Mouse (Mus musculus) myocyte (in vitro differentiated cells): ENCODE measurements around the gene Gsdma. TPM values are rescaled to one million over a fixed set of nuclear protein-coding genes. Genes with fewer than 3 reads are reported as not detected.

Experiments used
- H3K27me3 ChIP-seq: one replicate; pipeline ENCODE4 v1.6.1; 2011; ENCODE audit not compliant: control insufficient read depth, insufficient read depth, insufficient read length
- H3K36me3 ChIP-seq: one replicate; pipeline ENCODE4 v1.6.1; 2011; ENCODE audit not compliant: control insufficient read depth, insufficient read depth
- H3K4me2 ChIP-seq: one replicate; pipeline ENCODE4 v1.6.1; 2011; ENCODE audit warnings: low read depth, control low read depth
- H3K4me3 ChIP-seq: one replicate; pipeline ENCODE4 v1.5.1; 2011; ENCODE audit warnings: mild to moderate bottlenecking, control low read depth, moderate library complexity
- H3K79me2 ChIP-seq: one replicate; pipeline ENCODE4 v1.6.1; 2011; ENCODE audit not compliant: control insufficient read depth, insufficient read depth
- H3ac ChIP-seq: one replicate; pipeline ENCODE4 v1.6.1; 2011; ENCODE audit not compliant: control insufficient read depth, insufficient read length
- CEBPB ChIP-seq: IDR thresholded peaks from 2 replicates; pipeline ENCODE4 v1.6.1; 2011; ENCODE audit warnings: mild to moderate bottlenecking, moderate library complexity; ENCODE audit not compliant: poor library complexity, insufficient read depth, severe bottlenecking
- E2F4 ChIP-seq: IDR thresholded peaks from one replicate; pipeline ENCODE4 v1.6.1; 2011; ENCODE audit warnings: mild to moderate bottlenecking, control low read depth, moderate library complexity; ENCODE audit not compliant: insufficient read depth
- MAX ChIP-seq: IDR thresholded peaks from one replicate; pipeline ENCODE4 v1.6.1; 2011; ENCODE audit warnings: low read depth, mild to moderate bottlenecking, control low read depth
- MYOD1 ChIP-seq, 3 experiments: IDR thresholded peaks; one replicate each; pipeline ENCODE4 v1.6.1; 2011; ENCODE audit warnings: control low read depth in 2 of 3, low read depth in 2 of 3, mild to moderate bottlenecking in 2 of 3, moderate library complexity in 1 of 3; ENCODE audit not compliant: insufficient read length in 2 of 3, control insufficient read depth in 1 of 3
- MYOG ChIP-seq, 3 experiments: IDR thresholded peaks; one replicate each; pipeline ENCODE4 v1.6.1; 2011; ENCODE audit warnings: control low read depth in 2 of 3, low read depth in 2 of 3, mild to moderate bottlenecking in 2 of 3; ENCODE audit not compliant: insufficient read length in 2 of 3, control insufficient read depth in 1 of 3, insufficient read depth in 1 of 3
- POLR2A ChIP-seq: IDR thresholded peaks from one replicate; pipeline ENCODE4 v1.6.1; 2011; ENCODE audit warnings: low read depth, mild to moderate bottlenecking, control low read depth, moderate library complexity; ENCODE audit not compliant: insufficient read length
- POLR2AphosphoS2 ChIP-seq: IDR thresholded peaks from one replicate; pipeline ENCODE4 v1.6.1; 2011; ENCODE audit warnings: low read depth, control low read depth; ENCODE audit not compliant: insufficient read length
- REST ChIP-seq: IDR thresholded peaks from one replicate; pipeline ENCODE4 v1.6.1; 2011; ENCODE audit warnings: mild to moderate bottlenecking, control low read depth, moderate library complexity; ENCODE audit not compliant: insufficient read depth, insufficient read length
- SRF ChIP-seq: IDR thresholded peaks from one replicate; pipeline ENCODE4 v1.6.1; 2011; ENCODE audit warnings: low read depth; ENCODE audit not compliant: control insufficient read depth, insufficient read length
- TCF12 ChIP-seq: IDR thresholded peaks from one replicate; pipeline ENCODE4 v1.6.1; 2011; ENCODE audit warnings: mild to moderate bottlenecking, control low read depth; ENCODE audit not compliant: poor library complexity, insufficient read depth, severe bottlenecking
- TCF3 ChIP-seq: IDR thresholded peaks from one replicate; pipeline ENCODE4 v1.6.1; 2011; ENCODE audit warnings: low read depth, control low read depth; ENCODE audit not compliant: insufficient read length
- USF1 ChIP-seq: IDR thresholded peaks from one replicate; pipeline ENCODE4 v1.6.1; 2011; ENCODE audit warnings: low read depth, mild to moderate bottlenecking, control low read depth, moderate library complexity
- polyA plus RNA-seq: library from polyadenylated mRNA; unstranded; fragments of >200 nt; fragmentation: generic; extraction: Trizol; gene quantifications from one replicate; pipeline ENCODE4 v1.2.1, GENCODE M21; 2012; ENCODE audit warnings: missing spikeins

The Gsdma gene
- polyA plus RNA-seq, 1 experiment = 0.04 TPM

DNA sequence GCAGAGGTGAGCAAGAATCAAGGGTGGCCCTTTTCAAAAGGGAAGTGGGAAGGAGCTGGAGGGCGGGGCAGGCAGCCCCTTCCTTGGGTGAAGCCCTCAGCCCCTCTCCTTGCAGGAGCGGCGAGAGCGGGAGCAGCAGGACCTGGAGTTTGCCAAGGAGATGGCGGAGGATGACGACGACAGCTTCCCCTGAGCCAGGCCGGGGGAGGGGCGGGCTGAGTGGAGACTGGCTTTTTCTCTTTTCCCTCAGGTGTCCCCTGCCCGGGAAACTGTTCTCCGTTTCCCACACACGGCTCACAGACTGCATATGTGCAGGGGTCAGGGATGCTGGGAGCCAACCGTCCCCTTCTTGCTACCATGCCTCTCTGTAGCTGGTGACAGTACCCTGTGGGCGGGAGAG is 31.3 kb downstream of the Gsdma start:
- TF ChIP-seq CEBPB (no peak), TCF3 (no peak), MYOD1 (IDR thresholded peaks at IDR 0.05; ENCODE audit: control insufficient read depth in 1 of 3, insufficient read length in 2 of 3, low read depth in 2 of 3) (no peak), USF1 (no peak), SRF (no peak), POLR2AphosphoS2 (no peak), TCF12 (no peak), E2F4 (no peak), MYOG (IDR thresholded peaks at IDR 0.05; ENCODE audit: control insufficient read depth in 1 of 3, insufficient read depth in 1 of 3, insufficient read length in 2 of 3, low read depth in 2 of 3) (no peak), MAX (no peak), POLR2A (no peak), REST (no peak)
- no peaks in the 10 kb centered on the region for H3K27me3 ChIP-seq

DNA sequence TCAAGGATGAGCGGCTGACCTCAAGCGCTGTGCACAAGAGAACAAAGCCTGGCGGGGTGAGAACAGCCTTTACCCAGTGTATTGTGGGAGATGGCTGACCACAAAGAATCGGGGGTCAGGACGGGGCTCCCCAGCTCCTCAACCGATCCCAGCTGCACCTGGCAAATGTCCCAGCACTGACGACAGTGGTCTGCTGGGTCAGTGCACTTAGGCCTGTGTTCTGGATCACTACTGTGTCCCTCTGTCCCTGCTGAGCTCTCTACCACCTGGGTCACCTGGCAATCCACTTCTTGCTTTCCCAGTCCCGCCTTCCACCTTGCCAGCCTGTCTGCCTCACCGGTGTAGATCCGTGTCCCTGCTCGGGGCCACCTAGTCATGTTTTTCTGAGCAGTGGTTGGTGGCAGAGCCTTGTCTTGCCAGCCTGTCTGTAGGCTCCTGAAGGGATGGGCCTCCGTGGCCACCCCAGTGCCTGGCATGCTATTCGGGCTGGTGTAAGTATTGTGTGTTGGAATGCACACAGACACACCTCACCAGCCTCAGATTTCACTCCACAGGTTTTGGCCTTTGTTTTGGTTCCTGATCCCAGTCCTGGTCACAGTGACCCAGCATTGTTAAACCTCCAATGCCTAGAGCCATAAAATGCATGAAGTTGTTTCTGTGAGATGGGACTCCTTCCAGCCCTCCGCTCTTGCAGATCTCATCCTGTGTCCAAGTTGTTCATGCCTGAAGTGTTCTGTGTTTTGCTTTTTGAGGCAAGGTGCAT is 32.5 kb downstream of the Gsdma start:
- H3K27me3 ChIP-seq = no peaks in the 10 kb centered on the region
- H3K4me2 ChIP-seq = no peak overlapping the region
- H3ac ChIP-seq = no peak overlapping the region
- no peak overlapping the region for H3K4me3 ChIP-seq
- peaks cover 18% of the 10 kb centered on the region for H3K36me3 ChIP-seq
- TF ChIP-seq POLR2AphosphoS2 = peak; percentile 11
- TF ChIP-seq MYOG (IDR thresholded peaks at IDR 0.05; ENCODE audit: control insufficient read depth in 1 of 3, insufficient read depth in 1 of 3, insufficient read length in 2 of 3, low read depth in 2 of 3) = no peak
- H3K79me2 ChIP-seq = no peaks in the 10 kb centered on the region

More for the DNA sequence above, 31.3 kb downstream of the Gsdma start:
- Histone ChIP-seq H3K79me2 (no peaks in the 10 kb centered on the region), H3ac (no peak overlapping the region), H3K36me3 (peaks cover 31% of the 10 kb centered on the region), H3K4me2 (no peak overlapping the region), H3K4me3 (no peak overlapping the region)

DNA sequence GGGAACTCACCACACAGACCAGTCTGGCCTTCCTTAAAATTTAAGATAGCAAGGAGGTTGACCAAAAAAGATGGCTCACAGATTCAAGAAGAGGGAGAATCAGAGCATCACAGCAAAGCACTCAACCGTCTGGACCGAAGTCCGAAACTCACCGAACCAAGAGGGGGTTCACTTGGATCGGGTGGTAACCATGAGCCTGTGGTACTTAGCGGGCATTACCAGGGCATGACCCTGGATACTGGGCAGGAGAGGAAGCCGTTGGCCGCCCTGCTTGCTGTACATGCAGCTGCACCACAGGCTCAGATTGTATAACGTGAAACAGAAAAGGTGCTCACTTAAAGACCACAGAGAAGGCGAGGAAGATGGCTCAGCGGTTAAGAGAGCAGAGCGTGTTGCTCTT is 33.1 kb downstream of the Gsdma start:
- Histone ChIP-seq H3K4me3 (no peak overlapping the region), H3K4me2 (no peak overlapping the region), H3K27me3 (no peaks in the 10 kb centered on the region), H3K79me2 (no peaks in the 10 kb centered on the region), H3K36me3 (peaks cover 17% of the 10 kb centered on the region), H3ac (no peak overlapping the region)
- TF ChIP-seq POLR2A = no peak
- no peak for TF ChIP-seq TCF12
- no peak for TF ChIP-seq TCF3
- no peak for TF ChIP-seq REST
- TF ChIP-seq USF1 = no peak
- TF ChIP-seq SRF = no peak
- no peak for TF ChIP-seq MYOG (IDR thresholded peaks at IDR 0.05; ENCODE audit: control insufficient read depth in 1 of 3, insufficient read depth in 1 of 3, insufficient read length in 2 of 3, low read depth in 2 of 3)
- TF ChIP-seq E2F4 = no peak
- TF ChIP-seq POLR2AphosphoS2 = no peak
- TF ChIP-seq MAX = no peak
- no peak for TF ChIP-seq CEBPB
- no peak for TF ChIP-seq MYOD1 (IDR thresholded peaks at IDR 0.05; ENCODE audit: control insufficient read depth in 1 of 3, insufficient read length in 2 of 3, low read depth in 2 of 3)

DNA sequence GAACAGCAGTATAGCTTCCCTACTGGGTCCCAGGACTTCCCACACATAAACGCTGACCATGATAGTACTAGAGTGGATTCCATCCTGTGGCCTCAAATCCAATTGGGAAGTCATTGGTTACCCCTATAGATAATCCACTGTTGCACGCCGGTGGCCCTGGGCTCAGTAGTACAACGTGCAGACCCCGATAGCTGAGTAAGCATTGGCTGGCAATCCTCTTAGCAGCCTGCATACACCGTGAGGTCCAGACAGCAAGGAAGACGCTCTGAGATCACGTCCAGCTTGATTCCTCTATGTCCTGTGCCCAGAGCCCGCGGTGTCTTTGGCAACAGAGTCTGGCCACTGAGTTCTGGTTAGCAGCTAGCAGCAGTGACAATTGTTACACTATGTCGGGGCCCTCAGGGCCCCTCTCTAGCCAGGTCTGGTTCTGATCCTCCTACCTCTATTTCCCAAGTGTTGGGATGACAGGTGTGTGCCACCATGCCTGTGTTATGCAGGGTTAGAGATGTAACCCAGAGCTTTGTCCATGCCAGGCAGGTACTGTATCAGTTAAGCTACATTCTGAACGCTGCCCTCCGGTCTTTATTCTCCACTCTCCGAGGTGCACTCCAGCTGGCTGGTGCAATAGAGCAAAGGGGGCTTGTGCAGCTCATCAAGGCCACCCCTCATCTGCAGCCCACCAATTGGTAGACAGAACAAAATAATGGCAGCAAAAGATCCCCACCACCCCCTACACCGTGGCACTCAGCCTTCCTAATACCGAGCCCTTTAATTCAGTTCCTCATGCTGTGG is 34.9 kb downstream of the Gsdma start:
- Histone ChIP-seq H3K4me3 (no peak overlapping the region), H3K79me2 (no peaks in the 10 kb centered on the region), H3K36me3 (peaks cover 10% of the 10 kb centered on the region), H3K4me2 (no peak overlapping the region), H3ac (no peak overlapping the region), H3K27me3 (no peaks in the 10 kb centered on the region)
- TF ChIP-seq REST (no peak), SRF (no peak), POLR2AphosphoS2 (no peak), TCF3 (no peak), MYOG (IDR thresholded peaks at IDR 0.05; ENCODE audit: control insufficient read depth in 1 of 3, insufficient read depth in 1 of 3, insufficient read length in 2 of 3, low read depth in 2 of 3) (no peak), CEBPB (no peak), POLR2A (no peak), MAX (no peak), USF1 (no peak), TCF12 (no peak), E2F4 (no peak), MYOD1 (IDR thresholded peaks at IDR 0.05; ENCODE audit: control insufficient read depth in 1 of 3, insufficient read length in 2 of 3, low read depth in 2 of 3) (no peak)
